Mouse (Mus musculus): ENCODE measurements around the gene Gm27027. TPM values are rescaled to one million over a fixed set of nuclear protein-coding genes. Genes with fewer than 3 reads are reported as not detected.

Gm27027 gene
- total and polyA plus RNA-seq, 2 experiments from 2014 or later = not detected

- no peak; the same call in none of the 2 replicates for ATAC-seq (ENCODE audit: insufficient read depth, low read depth)
- no peaks in the 10 kb centered on the region for H3K9me3 ChIP-seq (replicated peaks; ENCODE audit: control insufficient read depth, low read length)
- peaks cover 18% of the 10 kb centered on the region for H3K36me3 ChIP-seq (replicated peaks; ENCODE audit: control insufficient read depth, insufficient read depth, low read length)
- WGBS = 32% methylated on average over 21 of the region's 21 CpGs
- H3K9ac ChIP-seq (replicated peaks; ENCODE audit: low read depth, low read length) = peak overlapping the region; percentile 13; the same call in 1 of the 2 replicates
- TF ChIP-seq EP300 (IDR thresholded peaks at IDR 0.05; ENCODE audit: low read depth) (no peak), CTCF (IDR thresholded peaks at IDR 0.05; ENCODE audit: low read depth) (no peak)
- peak overlapping the region; percentile 38 for H3K4me3 ChIP-seq (ENCODE audit: low read depth, low read length)
- peaks cover 6% of the 10 kb centered on the region; the same call in 1 of the 2 replicates for H3K4me1 ChIP-seq (ENCODE audit: control insufficient read depth, insufficient read depth)
- 0 out of 2 replicates have a peak overlapping the region, but pooled peaks have one; percentile 32 for H3K27ac ChIP-seq (ENCODE audit: low read depth)
- no peak for DNase-seq (ENCODE audit: low spot score)
- peak overlapping the region; percentile 77 for H3K4me2 ChIP-seq (ENCODE audit: low read depth, low read length)
- 0 out of 2 replicates have a peak, but pooled peaks cover 5% of the 10 kb centered on the region for H3K27me3 ChIP-seq (ENCODE audit: control insufficient read depth, insufficient read depth, low read length)
Observed at GRCm38 (mm10) chr2:93975526-93976435, 20.4 kb downstream of the Gm27027 start.

- no peak overlapping the region for H3K4me2 ChIP-seq (ENCODE audit: low read depth, low read length)
- H3K36me3 ChIP-seq (replicated peaks; ENCODE audit: control insufficient read depth, insufficient read depth, low read length) = peaks cover 11% of the 10 kb centered on the region
- no peak overlapping the region for H3K9ac ChIP-seq (replicated peaks; ENCODE audit: low read depth, low read length)
- H3K4me1 ChIP-seq (ENCODE audit: control insufficient read depth, insufficient read depth) = peaks cover 6% of the 10 kb centered on the region; the same call in 1 of the 2 replicates
- no peak for DNase-seq (ENCODE audit: low spot score)
- no peak overlapping the region for H3K4me3 ChIP-seq (ENCODE audit: low read depth, low read length)
- no peak for ATAC-seq (ENCODE audit: insufficient read depth, low read depth)
- no peak overlapping the region for H3K27ac ChIP-seq (ENCODE audit: low read depth)
- 0 out of 2 replicates have a peak, but pooled peaks cover 5% of the 10 kb centered on the region for H3K27me3 ChIP-seq (ENCODE audit: control insufficient read depth, insufficient read depth, low read length)
- no peaks in the 10 kb centered on the region for H3K9me3 ChIP-seq (replicated peaks; ENCODE audit: control insufficient read depth, low read length)
- TF ChIP-seq CTCF (IDR thresholded peaks at IDR 0.05; ENCODE audit: low read depth) = no peak
- no peak for TF ChIP-seq EP300 (IDR thresholded peaks at IDR 0.05; ENCODE audit: low read depth)
- WGBS = 61% methylated on average over 7 of the region's 7 CpGs
Observed at GRCm38 (mm10) chr2:93975041-93975440, 21.1 kb downstream of the Gm27027 start.

- no peaks in the 10 kb centered on the region for H3K9me3 ChIP-seq (replicated peaks; ENCODE audit: control insufficient read depth, low read length)
- 0 out of 2 replicates have a peak, but pooled peaks cover 5% of the 10 kb centered on the region for H3K27me3 ChIP-seq (ENCODE audit: control insufficient read depth, insufficient read depth, low read length)
- no peak overlapping the region for H3K9ac ChIP-seq (replicated peaks; ENCODE audit: low read depth, low read length)
- no peaks in the 10 kb centered on the region for H3K36me3 ChIP-seq (replicated peaks; ENCODE audit: control insufficient read depth, insufficient read depth, low read length)
- TF ChIP-seq CTCF (IDR thresholded peaks at IDR 0.05; ENCODE audit: low read depth) (no peak), EP300 (IDR thresholded peaks at IDR 0.05; ENCODE audit: low read depth) (no peak)
- WGBS = 57% methylated on average over 3 of the region's 3 CpGs
- H3K4me1 ChIP-seq (ENCODE audit: control insufficient read depth, insufficient read depth) = peaks cover 1% of the 10 kb centered on the region; the same call in 1 of the 2 replicates
- no peak for DNase-seq (ENCODE audit: low spot score)
- no peak overlapping the region for H3K4me3 ChIP-seq (ENCODE audit: low read depth, low read length)
- no peak overlapping the region for H3K4me2 ChIP-seq (ENCODE audit: low read depth, low read length)
- no peak overlapping the region for H3K27ac ChIP-seq (ENCODE audit: low read depth)
- no peak for ATAC-seq (ENCODE audit: insufficient read depth, low read depth)
Observed at GRCm38 (mm10) chr2:93971647-93972046, 24.5 kb downstream of the Gm27027 start.

- H3K27me3 ChIP-seq (ENCODE audit: control insufficient read depth, insufficient read depth, low read length) = no peaks in the 10 kb centered on the region
- H3K4me2 ChIP-seq (ENCODE audit: low read depth, low read length) = no peak overlapping the region
- 53% methylated on average over 7 of the region's 7 CpGs for WGBS
- H3K36me3 ChIP-seq (replicated peaks; ENCODE audit: control insufficient read depth, insufficient read depth, low read length) = no peaks in the 10 kb centered on the region
- H3K9ac ChIP-seq (replicated peaks; ENCODE audit: low read depth, low read length) = no peak overlapping the region
- no peak overlapping the region for H3K4me3 ChIP-seq (ENCODE audit: low read depth, low read length)
- H3K27ac ChIP-seq (ENCODE audit: low read depth) = no peak overlapping the region
- H3K4me1 ChIP-seq (ENCODE audit: control insufficient read depth, insufficient read depth) = no peaks in the 10 kb centered on the region
- H3K9me3 ChIP-seq (replicated peaks; ENCODE audit: control insufficient read depth, low read length) = no peaks in the 10 kb centered on the region
- TF ChIP-seq CTCF (IDR thresholded peaks at IDR 0.05; ENCODE audit: low read depth) (no peak), EP300 (IDR thresholded peaks at IDR 0.05; ENCODE audit: low read depth) (no peak)
- no peak for DNase-seq (ENCODE audit: low spot score)
- ATAC-seq (ENCODE audit: insufficient read depth, low read depth) = no peak
Observed at GRCm38 (mm10) chr2:93964494-93965160, 31.5 kb downstream of the Gm27027 start.

- Histone ChIP-seq H3K27me3 (ENCODE audit: control insufficient read depth, insufficient read depth, low read length) (no peaks in the 10 kb centered on the region), H3K27ac (ENCODE audit: low read depth) (no peak overlapping the region), H3K9ac (replicated peaks; ENCODE audit: low read depth, low read length) (no peak overlapping the region), H3K4me1 (ENCODE audit: control insufficient read depth, insufficient read depth) (no peaks in the 10 kb centered on the region), H3K36me3 (replicated peaks; ENCODE audit: control insufficient read depth, insufficient read depth, low read length) (no peaks in the 10 kb centered on the region), H3K9me3 (replicated peaks; ENCODE audit: control insufficient read depth, low read length) (no peaks in the 10 kb centered on the region), H3K4me2 (ENCODE audit: low read depth, low read length) (no peak overlapping the region), H3K4me3 (ENCODE audit: low read depth, low read length) (no peak overlapping the region)
- no peak for ATAC-seq (ENCODE audit: insufficient read depth, low read depth)
- TF ChIP-seq CTCF (IDR thresholded peaks at IDR 0.05; ENCODE audit: low read depth) (no peak), EP300 (IDR thresholded peaks at IDR 0.05; ENCODE audit: low read depth) (no peak)
- no peak for DNase-seq (ENCODE audit: low spot score)
- WGBS = 90% methylated on average over 1 of the region's 1 CpGs
Observed at GRCm38 (mm10) chr2:93963802-93964201, 32.4 kb downstream of the Gm27027 start.

All from heart, postnatal 0 days (tissue).